Mouse (Mus musculus) liver, embryonic 12.5 days (tissue): ENCODE measurements at regions not wholly inside any gene's neighbourhood (a gene's known extent, or its start where the extent isn't known, plus 50 kb on each side); places are given as distances from the start of the nearest gene placed in this dataset.
"Not testable (repeated sequence)": the region's sequence is repeated elsewhere in the genome, so short reads cannot be mapped to it uniquely, and the experiment has no call there.

ENCODE experiments used
- ATAC-seq: fragments of 200-750 bp; cut with Nextera tagmentation; 2 replicates; pipeline ENCODE4 v1.8.0; 2017; ENCODE audit warnings: moderate number of reproducible peaks, mild to moderate bottlenecking, moderate library complexity
- H3K27ac ChIP-seq: fragments of 300-500 bp; sonication (generic); 2 replicates; pipeline ENCODE4 v1.5.1; 2016; ENCODE audit warnings: mild to moderate bottlenecking
- H3K27me3 ChIP-seq: fragments of 300-500 bp; sonication (generic); replicated peaks from 2 replicates; pipeline ENCODE4 v1.6.1; 2016; ENCODE audit warnings: mild to moderate bottlenecking, moderate library complexity
- H3K36me3 ChIP-seq: fragments of 300-500 bp; sonication (generic); 2 replicates; pipeline ENCODE4 v1.6.1; 2016; ENCODE audit warnings: mild to moderate bottlenecking, moderate library complexity
- H3K4me1 ChIP-seq: fragments of 300-500 bp; sonication (generic); 2 replicates; pipeline ENCODE4 v1.6.1; 2016
- H3K4me2 ChIP-seq: fragments of 300-500 bp; sonication (generic); 2 replicates; pipeline ENCODE4 v1.6.1; 2016; ENCODE audit warnings: mild to moderate bottlenecking, moderate library complexity
- H3K4me3 ChIP-seq: fragments of 300-500 bp; sonication (generic); 2 replicates; pipeline ENCODE4 v1.5.1; 2016; ENCODE audit warnings: mild to moderate bottlenecking, moderate library complexity
- H3K9ac ChIP-seq: fragments of 300-500 bp; sonication (generic); 2 replicates; pipeline ENCODE4 v1.6.1; 2016; ENCODE audit warnings: mild to moderate bottlenecking, moderate library complexity
- H3K9me3 ChIP-seq: fragments of 300-500 bp; sonication (generic); replicated peaks from 2 replicates; pipeline ENCODE4 v1.6.1; 2016; ENCODE audit warnings: mild to moderate bottlenecking, moderate library complexity
- WGBS: fragments of 180-500 bp; shearing (Covaris S2); methylation state at CpG from one replicate; pipeline ENCODE4 v1.1.7; 2016; ENCODE audit not compliant: insufficient replicate concordance; 5-methylcytosine and 5-hydroxymethylcytosine counted together

DNA sequence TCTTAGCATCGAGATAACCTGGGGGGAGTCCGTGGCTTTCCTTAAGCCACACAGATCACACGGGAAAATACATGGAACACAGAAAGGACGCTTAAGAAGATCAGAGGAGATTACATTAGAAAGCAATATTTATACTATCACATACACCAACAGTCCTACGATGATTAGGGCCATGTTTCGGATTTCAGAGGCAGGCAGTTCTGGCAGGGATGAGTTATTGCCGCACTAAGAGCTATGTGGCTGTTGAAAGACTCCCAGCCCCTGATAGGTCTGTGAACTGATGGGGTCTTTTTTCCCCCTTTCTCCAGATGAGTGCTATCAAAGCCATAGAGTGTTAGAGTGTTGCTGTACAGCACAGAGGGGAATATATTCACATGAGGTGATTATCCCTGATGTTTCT lies 358.6 kb upstream of the Hand2 start:
- Histone ChIP-seq H3K9me3 (no peaks in the 10 kb centered on the region), H3K4me3 (no peak overlapping the region), H3K9ac (no peak overlapping the region), H3K27me3 (no peaks in the 10 kb centered on the region), H3K4me2 (no peak overlapping the region), H3K27ac (no peak overlapping the region), H3K36me3 (no peaks in the 10 kb centered on the region), H3K4me1 (no peaks in the 10 kb centered on the region)
- WGBS = 63% methylated on average over 7 of the region's 7 CpGs
- ATAC-seq = no peak

DNA sequence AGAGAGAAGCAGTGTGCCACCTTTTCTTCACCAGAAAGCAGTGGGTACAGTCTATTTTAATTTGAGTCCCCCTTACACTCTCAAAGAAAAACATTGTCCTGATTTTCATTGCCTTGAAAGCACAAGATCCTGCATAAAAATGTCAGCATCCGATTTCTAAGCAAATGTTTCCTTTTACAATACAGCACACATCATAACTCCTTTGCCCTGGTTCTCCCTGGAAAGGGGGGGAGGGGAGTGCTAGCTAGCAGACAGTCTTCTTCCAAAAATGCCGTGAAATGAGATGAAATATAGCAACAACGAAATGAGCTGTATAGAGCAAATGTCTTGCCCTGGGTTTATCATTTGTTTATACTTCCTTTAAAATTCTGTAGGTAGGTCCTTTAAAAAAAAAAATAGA lies 350.5 kb upstream of the Hand2 start:
- Histone ChIP-seq H3K36me3 (no peaks in the 10 kb centered on the region), H3K4me2 (no peak overlapping the region), H3K9ac (no peak overlapping the region), H3K27ac (no peak overlapping the region), H3K4me1 (no peaks in the 10 kb centered on the region), H3K27me3 (no peaks in the 10 kb centered on the region), H3K9me3 (no peaks in the 10 kb centered on the region), H3K4me3 (no peak overlapping the region)
- no peak for ATAC-seq
- WGBS = 58% methylated on average over 3 of the region's 3 CpGs

DNA sequence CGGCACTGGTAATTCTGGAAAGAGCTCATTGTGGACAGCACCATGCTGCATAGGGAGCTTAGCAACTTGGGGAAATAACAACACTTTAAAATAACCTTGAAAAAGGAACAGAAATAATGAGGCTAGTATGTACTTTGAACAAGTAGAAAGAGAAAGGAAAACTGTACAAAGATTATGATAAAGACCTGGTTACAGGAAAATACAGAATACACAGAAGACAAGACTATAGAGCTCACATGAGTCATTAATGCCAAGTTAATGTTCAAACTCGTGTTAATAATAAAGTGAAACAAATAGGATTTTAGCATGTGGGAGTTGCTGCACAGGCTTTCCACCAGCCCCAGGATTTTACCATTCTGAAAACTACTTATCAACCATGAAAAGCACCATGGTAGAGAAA lies 341.8 kb upstream of the Hand2 start:
- 60% methylated on average over 2 of the region's 2 CpGs for WGBS

DNA sequence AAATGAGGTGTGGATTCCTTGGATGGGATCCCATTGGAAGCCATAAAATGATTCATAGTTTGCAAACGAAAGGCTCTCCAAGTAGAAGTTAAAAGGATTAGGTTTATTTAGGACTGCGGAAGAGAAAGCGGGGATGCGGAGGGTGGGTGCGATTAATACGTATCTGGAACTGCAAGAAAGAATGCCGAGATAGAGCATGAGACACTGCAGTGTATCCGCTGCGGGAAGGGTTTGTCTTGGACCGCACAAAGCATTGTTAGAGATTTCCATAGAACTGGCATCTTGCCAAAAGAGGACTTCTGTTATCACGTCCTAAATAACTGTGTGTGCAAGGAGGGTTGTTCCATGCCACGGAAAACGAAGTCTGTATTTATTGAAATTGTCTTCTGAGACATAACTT lies 341.4 kb upstream of the Hand2 start:
- ATAC-seq = no peak
- Histone ChIP-seq H3K4me1 (no peaks in the 10 kb centered on the region), H3K36me3 (no peaks in the 10 kb centered on the region), H3K9me3 (no peaks in the 10 kb centered on the region), H3K27ac (no peak overlapping the region), H3K4me2 (no peak overlapping the region), H3K4me3 (no peak overlapping the region), H3K9ac (no peak overlapping the region), H3K27me3 (no peaks in the 10 kb centered on the region)
- WGBS = 73% methylated on average over 13 of the region's 13 CpGs

More for the DNA sequence above, 341.8 kb upstream of the Hand2 start:
- no peak overlapping the region for H3K4me3 ChIP-seq
- no peak for ATAC-seq
- H3K27ac ChIP-seq = no peak overlapping the region
- no peaks in the 10 kb centered on the region for H3K27me3 ChIP-seq
- H3K4me2 ChIP-seq = no peak overlapping the region
- H3K9me3 ChIP-seq = no peaks in the 10 kb centered on the region
- H3K4me1 ChIP-seq = no peaks in the 10 kb centered on the region
- H3K36me3 ChIP-seq = no peaks in the 10 kb centered on the region
- H3K9ac ChIP-seq = no peak overlapping the region

DNA sequence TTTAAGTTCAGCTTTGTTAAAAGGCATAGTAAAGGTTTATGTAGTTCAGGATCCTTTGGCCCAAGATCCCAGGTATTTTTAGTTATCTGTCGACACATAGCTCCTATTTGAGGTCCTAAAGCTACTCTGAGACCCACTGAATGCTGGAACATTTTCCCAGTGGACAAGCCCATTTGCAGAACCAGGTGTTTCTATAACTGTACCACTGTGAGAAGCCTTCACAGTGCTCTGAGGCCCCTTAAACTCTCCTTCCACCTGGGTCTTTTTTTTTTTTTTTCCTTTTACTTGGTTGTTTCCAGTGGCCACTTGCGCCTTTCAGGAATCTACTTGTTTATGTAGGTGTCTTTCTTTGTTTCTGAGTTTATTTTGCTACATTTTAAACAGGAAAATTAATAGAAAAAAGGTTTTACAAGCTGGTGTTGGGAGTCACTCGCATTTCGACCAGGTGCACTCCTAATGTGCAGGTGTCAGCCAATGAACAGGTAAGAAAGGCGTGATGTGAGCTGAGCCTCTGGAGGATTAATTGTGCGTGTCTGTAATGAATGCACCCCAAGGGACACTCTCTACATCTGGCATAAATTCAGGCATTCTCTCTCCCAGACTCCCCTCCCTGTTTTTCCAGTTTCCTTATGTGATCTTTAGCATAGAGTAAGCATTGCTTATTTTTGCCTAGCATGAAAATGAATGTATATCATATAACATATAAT lies 310.3 kb upstream of the Hand2 start:
- Histone ChIP-seq H3K4me2 (no peak overlapping the region), H3K36me3 (no peaks in the 10 kb centered on the region), H3K27me3 (no peaks in the 10 kb centered on the region), H3K9ac (no peak overlapping the region), H3K27ac (no peak overlapping the region), H3K4me3 (no peak overlapping the region), H3K9me3 (no peaks in the 10 kb centered on the region), H3K4me1 (no peaks in the 10 kb centered on the region)
- 68% methylated on average over 6 of the region's 6 CpGs for WGBS
- ATAC-seq = no peak

DNA sequence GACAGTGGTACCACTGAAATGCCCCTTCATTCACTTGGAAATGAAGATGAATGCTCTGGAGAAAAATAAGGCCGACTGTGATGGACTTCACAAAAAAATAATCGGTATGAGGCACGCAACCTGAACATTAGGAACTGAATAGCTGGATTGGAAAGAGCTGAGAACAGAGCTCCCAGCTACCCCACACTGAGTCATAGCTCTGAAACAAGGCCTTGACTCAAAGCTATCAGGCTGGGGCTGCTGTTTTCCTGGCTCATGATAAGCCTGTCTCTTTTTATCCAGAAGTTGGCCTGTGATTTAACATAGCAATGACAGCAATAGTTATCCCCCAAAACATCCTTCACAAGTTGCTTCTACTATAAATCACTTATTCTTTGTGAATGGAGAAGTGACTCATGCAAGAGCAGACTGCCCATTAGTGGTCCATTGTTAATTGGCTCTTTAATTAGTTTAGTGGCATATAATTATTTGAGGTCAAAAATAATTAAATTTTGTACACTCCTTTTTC lies 306.9 kb upstream of the Hand2 start:
- no peak overlapping the region for H3K4me2 ChIP-seq
- no peak for ATAC-seq
- WGBS = 54% methylated on average over 3 of the region's 3 CpGs
- no peak overlapping the region for H3K9ac ChIP-seq
- H3K36me3 ChIP-seq = no peaks in the 10 kb centered on the region
- no peak overlapping the region for H3K4me3 ChIP-seq
- no peak overlapping the region for H3K27ac ChIP-seq
- H3K27me3 ChIP-seq = no peaks in the 10 kb centered on the region
- H3K4me1 ChIP-seq = no peaks in the 10 kb centered on the region
- H3K9me3 ChIP-seq = no peaks in the 10 kb centered on the region

DNA sequence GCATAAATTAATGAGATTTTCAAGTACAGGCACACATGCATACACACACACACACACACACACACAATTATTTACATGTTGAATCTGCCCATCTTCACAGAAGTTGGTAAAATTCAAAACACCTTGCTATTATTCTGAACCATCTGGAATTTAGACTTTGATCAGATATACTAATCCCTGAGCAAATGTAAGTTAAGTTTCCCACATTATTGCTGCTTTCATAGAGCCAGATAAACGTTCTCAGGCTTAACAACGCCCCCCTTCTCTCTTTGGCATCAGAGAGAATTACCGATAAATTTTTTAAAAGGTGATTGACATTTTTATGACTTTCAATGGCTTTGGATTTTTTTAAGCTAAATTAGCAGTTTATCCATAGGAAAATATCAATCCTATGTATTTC lies 304.5 kb upstream of the Hand2 start:
- Histone ChIP-seq H3K36me3 (no peaks in the 10 kb centered on the region), H3K4me1 (no peaks in the 10 kb centered on the region), H3K4me3 (no peak overlapping the region), H3K9me3 (0 out of 2 replicates have a peak, but pooled peaks cover 5% of the 10 kb centered on the region), H3K27ac (no peak overlapping the region), H3K4me2 (no peak overlapping the region), H3K9ac (no peak overlapping the region), H3K27me3 (no peaks in the 10 kb centered on the region)
- ATAC-seq = no peak
- WGBS = 67% methylated on average over 3 of the region's 3 CpGs

DNA sequence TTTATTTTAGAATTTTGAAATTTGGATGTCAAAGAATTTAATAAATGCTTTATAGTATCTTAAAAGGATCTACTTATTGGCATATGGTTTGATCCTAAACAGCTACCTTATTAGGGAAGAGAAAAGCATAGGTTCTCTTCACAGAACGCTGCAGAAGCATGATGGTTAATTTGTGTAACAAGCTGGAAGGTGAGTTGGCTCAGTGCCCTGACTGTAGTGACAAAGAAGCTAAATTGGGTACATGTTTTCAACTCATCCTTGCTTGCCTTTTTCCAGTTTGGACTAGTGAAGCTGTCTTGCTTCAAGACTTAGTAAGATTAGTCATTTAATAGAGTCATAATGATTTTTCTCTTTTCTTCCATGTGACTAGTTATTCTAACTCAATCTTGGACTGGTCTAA lies 292.7 kb upstream of the Hand2 start:
- 62% methylated on average over 1 of the region's 1 CpGs for WGBS
- not testable (repeated sequence) for ATAC-seq, H3K4me1 ChIP-seq, H3K4me3 ChIP-seq, H3K27ac ChIP-seq, H3K36me3 ChIP-seq, H3K4me2 ChIP-seq, H3K9me3 ChIP-seq, H3K9ac ChIP-seq, H3K27me3 ChIP-seq

DNA sequence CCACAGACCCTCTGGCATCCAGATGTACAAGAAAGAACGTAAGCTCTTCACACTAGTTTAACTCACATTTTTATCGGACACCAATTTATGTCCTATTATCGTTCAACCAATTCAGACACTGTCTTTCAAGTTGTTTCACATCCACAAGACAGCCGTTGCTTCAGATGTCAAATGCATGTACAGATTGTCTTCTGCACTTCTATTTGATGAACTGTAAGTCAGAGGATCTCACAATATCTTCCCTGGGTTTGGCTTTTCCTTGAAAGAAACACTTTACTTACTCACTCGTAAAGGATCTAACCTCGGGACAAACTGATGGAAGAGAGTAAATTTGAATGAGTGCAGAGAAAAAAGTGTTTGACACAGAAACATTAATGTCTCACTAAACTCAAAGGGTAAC lies 272.3 kb upstream of the Hand2 start:
- H3K27me3 ChIP-seq = no peaks in the 10 kb centered on the region
- no peaks in the 10 kb centered on the region for H3K36me3 ChIP-seq
- WGBS = 72% methylated on average over 6 of the region's 6 CpGs
- no peaks in the 10 kb centered on the region for H3K9me3 ChIP-seq
- no peaks in the 10 kb centered on the region for H3K4me1 ChIP-seq
- H3K27ac ChIP-seq = no peak overlapping the region
- no peak overlapping the region for H3K9ac ChIP-seq
- no peak overlapping the region for H3K4me3 ChIP-seq
- ATAC-seq = no peak
- H3K4me2 ChIP-seq = no peak overlapping the region

DNA sequence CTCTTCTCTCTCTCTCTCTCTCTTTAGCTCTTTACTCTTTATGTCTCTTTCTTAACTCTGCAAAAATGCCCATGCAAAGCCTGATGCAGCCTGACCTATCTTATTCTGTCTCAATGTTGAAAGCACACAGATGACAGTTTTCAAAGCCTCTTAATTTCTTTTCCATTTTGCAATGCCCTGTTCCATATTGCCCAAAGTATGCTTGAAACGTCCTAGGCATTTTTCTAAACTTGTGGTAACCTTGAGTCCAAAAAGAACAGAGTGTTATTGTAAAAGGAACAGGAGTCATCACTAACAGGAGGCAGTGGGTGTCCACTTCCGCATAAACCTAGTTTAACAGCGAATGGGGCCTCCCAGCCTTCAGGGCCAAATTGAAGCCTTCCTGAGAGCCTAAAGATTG lies 271.9 kb upstream of the Hand2 start:
- Histone ChIP-seq H3K27ac (no peak overlapping the region), H3K4me2 (no peak overlapping the region), H3K36me3 (no peaks in the 10 kb centered on the region), H3K4me1 (no peaks in the 10 kb centered on the region), H3K9me3 (no peaks in the 10 kb centered on the region), H3K4me3 (no peak overlapping the region), H3K27me3 (no peaks in the 10 kb centered on the region), H3K9ac (no peak overlapping the region)
- no peak for ATAC-seq
- 49% methylated on average over 3 of the region's 3 CpGs for WGBS

DNA sequence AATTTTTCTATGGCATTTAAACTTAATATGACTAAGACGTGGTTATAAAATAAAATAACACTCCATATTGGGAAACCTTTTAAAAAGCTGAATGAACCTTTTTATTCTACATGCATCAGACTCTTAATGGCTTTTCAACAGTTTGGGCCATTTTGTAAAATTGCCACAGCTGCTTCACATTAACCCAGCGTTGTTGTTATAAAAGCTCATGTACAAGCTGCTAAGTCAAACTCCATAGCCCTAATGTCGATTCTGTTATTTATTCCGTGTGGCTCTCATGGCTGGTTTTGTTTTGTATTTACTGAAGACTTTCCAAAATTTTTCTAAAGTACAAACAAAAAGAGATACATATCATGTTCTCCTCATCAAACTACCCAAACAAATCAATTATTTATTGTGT lies 268.1 kb upstream of the Hand2 start:
- no peaks in the 10 kb centered on the region for H3K4me1 ChIP-seq

DNA sequence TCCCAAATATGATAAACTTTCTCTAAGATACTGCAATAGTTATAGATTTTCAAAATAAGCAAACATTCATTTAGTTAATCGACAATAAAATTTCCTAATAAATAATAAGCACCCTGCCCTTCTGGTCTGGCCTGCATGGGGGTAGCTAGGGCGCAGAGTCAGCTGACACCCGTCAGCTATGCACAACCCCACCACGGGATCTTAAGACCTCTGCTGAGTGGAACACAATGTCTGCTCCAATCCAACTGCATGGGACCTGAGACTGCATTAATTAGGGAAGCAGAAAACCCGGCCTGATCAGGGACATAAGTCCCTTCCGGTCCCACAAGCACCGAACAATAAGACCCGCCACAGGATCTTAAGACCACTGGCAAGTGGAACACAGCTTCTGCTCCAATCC lies 243.8 kb upstream of the Hand2 start:
- H3K36me3 ChIP-seq = no peaks in the 10 kb centered on the region
- no peak overlapping the region for H3K27ac ChIP-seq
- no peak overlapping the region for H3K9ac ChIP-seq
- no peaks in the 10 kb centered on the region for H3K4me1 ChIP-seq
- H3K9me3 ChIP-seq = no peaks in the 10 kb centered on the region
- 77% methylated on average over 8 of the region's 8 CpGs for WGBS
- H3K4me2 ChIP-seq = no peak overlapping the region
- H3K4me3 ChIP-seq = no peak overlapping the region
- no peak for ATAC-seq
- H3K27me3 ChIP-seq = no peaks in the 10 kb centered on the region

More for the DNA sequence above, 268.1 kb upstream of the Hand2 start:
- Histone ChIP-seq H3K27ac (no peak overlapping the region), H3K27me3 (no peaks in the 10 kb centered on the region), H3K4me3 (no peak overlapping the region), H3K4me2 (no peak overlapping the region), H3K9me3 (no peaks in the 10 kb centered on the region), H3K36me3 (no peaks in the 10 kb centered on the region), H3K9ac (no peak overlapping the region)
- WGBS = 66% methylated on average over 4 of the region's 4 CpGs
- no peak for ATAC-seq

DNA sequence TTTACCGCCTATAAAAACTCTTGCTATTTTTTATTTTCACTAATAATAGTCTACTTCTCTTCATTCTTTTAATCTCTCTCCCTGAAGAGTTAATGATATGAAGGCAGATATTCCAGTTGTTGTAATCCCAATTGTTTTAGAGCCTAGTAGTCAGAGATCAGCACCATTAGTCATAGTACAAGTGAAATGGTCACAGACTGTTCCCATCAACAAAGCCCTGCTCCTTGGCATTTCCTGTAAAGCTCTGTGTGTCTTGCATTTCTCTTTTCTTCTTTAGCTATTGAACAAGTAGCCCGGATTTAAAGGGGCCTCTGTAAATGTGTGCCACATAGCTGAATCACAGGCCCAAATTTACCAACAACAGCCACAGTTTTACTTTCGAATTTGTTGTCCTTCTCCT lies 234.0 kb upstream of the Hand2 start:
- 53% methylated on average over 3 of the region's 3 CpGs for WGBS

More for the DNA sequence above, 234.0 kb upstream of the Hand2 start:
- Histone ChIP-seq H3K27ac (no peak overlapping the region), H3K4me3 (no peak overlapping the region), H3K9ac (no peak overlapping the region), H3K27me3 (no peaks in the 10 kb centered on the region), H3K4me2 (no peak overlapping the region), H3K4me1 (no peaks in the 10 kb centered on the region), H3K36me3 (no peaks in the 10 kb centered on the region), H3K9me3 (no peaks in the 10 kb centered on the region)
- no peak for ATAC-seq
